Mouse (Mus musculus) olfactory bulb, adult 2 months (tissue): Measurements from ENCODE around the gene Mutyh.

ENCODE experiments used
- CTCF ChIP-seq: fragments of 200-500 bp; IDR thresholded peaks from 2 replicates; pipeline ENCODE4 v1.5.1; 2012; ENCODE audit warnings: low read depth, mild to moderate bottlenecking, low read length, moderate library complexity; ENCODE audit not compliant: insufficient read depth
- POLR2A ChIP-seq: fragments of 200-500 bp; IDR thresholded peaks from 2 replicates; pipeline ENCODE4 v1.6.1; 2012; ENCODE audit warnings: mild to moderate bottlenecking, low read depth, low read length, moderate library complexity; ENCODE audit not compliant: insufficient read depth

DNA sequence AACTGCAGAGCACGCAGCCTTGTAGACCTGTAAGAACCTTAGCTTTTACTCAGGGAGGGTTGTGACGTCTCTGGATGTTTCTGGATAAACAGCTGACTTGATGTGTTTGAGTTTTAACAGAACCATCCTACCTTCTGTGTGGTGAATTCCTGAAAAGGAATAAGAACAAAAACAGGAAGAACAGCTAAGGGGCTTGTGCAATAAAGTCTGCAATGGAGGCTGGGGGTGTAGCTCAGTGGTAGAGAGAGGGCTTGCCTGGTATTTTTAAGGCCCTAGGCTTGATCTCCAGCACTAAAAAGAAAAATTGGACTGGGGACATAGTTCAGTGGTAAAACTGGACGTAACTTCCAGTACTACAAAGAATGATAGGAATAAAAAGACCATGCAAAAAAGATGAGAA is 30.4 kb upstream of the Mutyh start:
- no peak for TF ChIP-seq POLR2A
- no peak for TF ChIP-seq CTCF
